Mouse (Mus musculus) brain, embryonic 14.5 days (tissue): ENCODE data around the gene Prkd1. TPM values are rescaled to one million over a fixed set of nuclear protein-coding genes. Genes with fewer than 3 reads are reported as not detected.

Experiments
- DNase-seq: peaks from one replicate; pipeline ENCODE4 v3.0.0-alpha.2; 2011; ENCODE audit warnings: low read depth
- CTCF ChIP-seq: fragments of 200-500 bp; IDR thresholded peaks from 2 replicates; pipeline ENCODE4 v1.5.1; 2012; ENCODE audit warnings: inconsistent platforms, mild to moderate bottlenecking, moderate library complexity, borderline replicate concordance; ENCODE audit not compliant: insufficient read depth, insufficient read length; ENCODE audit errors: extremely low read depth
- POLR2A ChIP-seq: fragments of 200-500 bp; IDR thresholded peaks from 2 replicates; pipeline ENCODE4 v1.6.1; 2012; ENCODE audit warnings: mild to moderate bottlenecking, inconsistent platforms, borderline replicate concordance; ENCODE audit not compliant: poor library complexity, insufficient read depth, insufficient read length, severe bottlenecking; ENCODE audit errors: extremely low read depth
- polyA plus RNA-seq: library from polyadenylated mRNA; depleted of rRNA; stranded (reverse); fragments of >200 nt; gene quantifications from 2 replicates; pipeline ENCODE4 v1.2.3, GENCODE M21; 2012

Gene Prkd1
- polyA plus RNA-seq, 1 experiment: 5.0 TPM

DNA sequence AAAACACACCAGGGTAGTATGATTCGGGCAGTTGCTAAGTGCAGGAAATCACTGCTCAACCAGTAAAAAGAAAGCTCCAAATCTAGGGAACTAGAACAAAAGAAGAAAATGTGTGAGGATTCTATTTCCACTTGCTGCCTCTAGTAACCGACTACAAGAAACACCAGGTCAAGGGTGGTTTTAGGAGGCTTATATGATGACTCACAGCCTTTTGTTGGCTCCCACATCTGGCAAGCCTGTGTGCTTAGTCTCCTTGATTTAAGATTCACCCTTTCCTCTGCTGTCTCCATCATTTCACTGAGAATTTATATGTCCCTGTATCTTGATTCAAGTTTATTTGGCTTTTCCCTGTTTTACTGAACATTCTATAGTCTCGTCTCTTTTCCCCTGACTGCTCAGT is 339.6 kb downstream of the Prkd1 start:
- TF ChIP-seq POLR2A (no peak), CTCF (no peak)
- DNase-seq: no peak

GRCm38 (mm10) chr12:50301334-50301733 is 347.6 kb downstream of the Prkd1 start:
- TF ChIP-seq POLR2A (no peak), CTCF (peak; percentile 25; the same call in 1 of the 2 replicates)
- DNase-seq: peak; percentile 94

GRCm38 (mm10) chr12:50296067-50296466 is 352.8 kb downstream of the Prkd1 start:
- TF ChIP-seq CTCF (no peak), POLR2A (no peak)
- peak; percentile 64 for DNase-seq

DNA sequence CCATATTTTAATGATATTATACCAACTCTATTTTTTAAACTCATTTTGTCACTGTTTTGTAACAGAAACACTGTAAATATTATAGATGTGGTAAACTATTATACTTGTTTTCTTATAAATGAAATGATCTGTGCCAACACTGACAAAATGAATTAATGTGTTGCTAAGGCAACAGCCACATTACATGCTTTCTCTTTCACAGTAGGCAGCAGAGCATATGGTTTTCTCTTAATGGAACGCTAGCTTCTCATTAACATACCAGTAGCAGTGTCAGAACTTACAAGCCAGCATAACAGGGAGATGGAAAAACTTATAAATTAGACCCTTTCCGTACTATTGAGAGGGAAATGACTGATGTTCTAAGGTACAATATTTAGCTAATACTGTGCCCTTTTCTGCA is 353.3 kb downstream of the Prkd1 start:
- TF ChIP-seq CTCF (no peak), POLR2A (no peak)

DNA sequence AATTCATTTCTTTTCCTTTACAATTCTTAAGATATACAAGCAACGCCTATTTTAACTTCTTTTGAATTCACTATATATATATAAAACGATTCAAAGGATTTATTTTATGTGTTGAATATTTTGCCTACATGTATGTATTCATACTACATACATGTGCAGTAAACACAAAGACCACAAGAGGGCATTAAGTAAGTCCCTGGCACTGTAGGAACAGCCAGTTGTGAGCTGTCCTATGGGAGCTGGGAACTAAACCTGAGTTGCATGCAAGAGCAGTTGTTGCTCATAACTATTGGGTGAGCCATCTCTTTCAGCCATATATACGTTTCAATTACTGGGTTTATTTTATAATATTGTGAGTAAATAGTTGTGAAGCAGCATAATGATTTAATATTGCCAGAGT is 356.1 kb downstream of the Prkd1 start:
- peak; percentile 40 for DNase-seq
- TF ChIP-seq CTCF (no peak), POLR2A (no peak)

More for the DNA sequence above, 353.3 kb downstream of the Prkd1 start:
- peak; percentile 94 for DNase-seq
